Mouse (Mus musculus): ENCODE results near the gene Fam181a.

Gene Fam181a

GRCm38 (mm10) chr12:103310744-103311267 lies at the start of gene Fam181a:
Fam181a (plus strand) TSS chr12:103310975.
- no peak for DNase-seq (ENCODE audit: low read depth, low spot score)

- DNase-seq (ENCODE audit: low read depth, low spot score): no peak
Measured at GRCm38 (mm10) chr12:103262017-103262865, 48.5 kb upstream of the Fam181a start.

- no peak for DNase-seq (ENCODE audit: low read depth, low spot score)
Measured at GRCm38 (mm10) chr12:103266605-103267004, 44.2 kb upstream of the Fam181a start.

- DNase-seq (ENCODE audit: low read depth, low spot score): no peak
Measured at GRCm38 (mm10) chr12:103272176-103272575, 38.6 kb upstream of the Fam181a start.

- no peak for DNase-seq (ENCODE audit: low read depth, low spot score)
Measured at GRCm38 (mm10) chr12:103273051-103273450, 37.7 kb upstream of the Fam181a start.

GRCm38 (mm10) chr12:103273732-103274131 lies 37.0 kb upstream of the Fam181a start:
- DNase-seq (ENCODE audit: low read depth, low spot score): no peak

- no peak for DNase-seq (ENCODE audit: low read depth, low spot score)
Measured at GRCm38 (mm10) chr12:103276422-103276821, 34.4 kb upstream of the Fam181a start.

GRCm38 (mm10) chr12:103281491-103281890 lies 29.3 kb upstream of the Fam181a start:
- DNase-seq (ENCODE audit: low read depth, low spot score): no peak

- DNase-seq (ENCODE audit: low read depth, low spot score): no peak
Measured at GRCm38 (mm10) chr12:103281912-103282311, 28.9 kb upstream of the Fam181a start.

GRCm38 (mm10) chr12:103282936-103283335 lies 27.8 kb upstream of the Fam181a start:
- DNase-seq (ENCODE audit: low read depth, low spot score): no peak

- DNase-seq (ENCODE audit: low read depth, low spot score): no peak
Measured at GRCm38 (mm10) chr12:103283411-103283810, 27.4 kb upstream of the Fam181a start.

- DNase-seq (ENCODE audit: low read depth, low spot score): no peak
Measured at GRCm38 (mm10) chr12:103287276-103287675, 23.5 kb upstream of the Fam181a start.

GRCm38 (mm10) chr12:103292366-103292765 lies 18.4 kb upstream of the Fam181a start:
- DNase-seq (ENCODE audit: low read depth, low spot score): no peak

GRCm38 (mm10) chr12:103296292-103296691 lies 14.5 kb upstream of the Fam181a start:
- no peak for DNase-seq (ENCODE audit: low read depth, low spot score)

GRCm38 (mm10) chr12:103300493-103300892 lies 10.3 kb upstream of the Fam181a start:
- no peak for DNase-seq (ENCODE audit: low read depth, low spot score)

GRCm38 (mm10) chr12:103301645-103302044 lies 9.1 kb upstream of the Fam181a start:
- DNase-seq (ENCODE audit: low read depth, low spot score): no peak

- DNase-seq (ENCODE audit: low read depth, low spot score): no peak
Measured at GRCm38 (mm10) chr12:103302960-103303359, 7.8 kb upstream of the Fam181a start.

GRCm38 (mm10) chr12:103306224-103306623 lies 4.6 kb upstream of the Fam181a start:
- DNase-seq (ENCODE audit: low read depth, low spot score): no peak

- no peak for DNase-seq (ENCODE audit: low read depth, low spot score)
Measured at GRCm38 (mm10) chr12:103306720-103307119, 4.1 kb upstream of the Fam181a start.

- DNase-seq (ENCODE audit: low read depth, low spot score): no peak
Measured at GRCm38 (mm10) chr12:103311921-103312320, 1.1 kb downstream of the Fam181a start.

- DNase-seq (ENCODE audit: low read depth, low spot score): no peak
Measured at GRCm38 (mm10) chr12:103313274-103313673, 2.5 kb downstream of the Fam181a start.

- DNase-seq (ENCODE audit: low read depth, low spot score): no peak
Measured at GRCm38 (mm10) chr12:103313871-103314639, 3.3 kb downstream of the Fam181a start.

Measured in retina, adult 2 months (tissue).